Mouse (Mus musculus) lung, postnatal 0 days (tissue): ENCODE data around the gene Dclk3. TPM values are rescaled to one million over a fixed set of nuclear protein-coding genes. Genes with fewer than 3 reads are reported as not detected.

Experiments
- ATAC-seq: fragments of 200-750 bp; cut with Nextera tagmentation; 2 replicates; pipeline ENCODE4 v1.8.0; 2017; ENCODE audit warnings: moderate library complexity
- DNase-seq: peaks from one replicate; pipeline ENCODE4 v3.0.0-alpha.2; 2016; ENCODE audit warnings: low spot score
- H3K27ac ChIP-seq: fragments of 300-500 bp; sonication (generic); 2 replicates; pipeline ENCODE4 v1.5.1; 2014; ENCODE audit warnings: antibody characterized with exemption, mild to moderate bottlenecking, low read length, mixed read lengths
- H3K27me3 ChIP-seq: fragments of 300-500 bp; sonication (generic); replicated peaks from 2 replicates; pipeline ENCODE4 v1.6.1; 2014; ENCODE audit warnings: low read length, mixed read lengths; ENCODE audit not compliant: insufficient read depth
- H3K36me3 ChIP-seq: fragments of 300-500 bp; sonication (generic); 2 replicates; pipeline ENCODE4 v1.6.1; 2014; ENCODE audit warnings: low read length, mixed read lengths; ENCODE audit not compliant: insufficient read depth
- H3K4me1 ChIP-seq: fragments of 300-500 bp; sonication (generic); 2 replicates; pipeline ENCODE4 v1.6.1; 2014; ENCODE audit warnings: antibody characterized with exemption, low read depth, low read length, mixed read lengths; ENCODE audit not compliant: insufficient read depth
- H3K4me2 ChIP-seq: fragments of 300-500 bp; sonication (generic); replicated peaks from 2 replicates; pipeline ENCODE4 v1.6.1; 2014; ENCODE audit warnings: low read depth, mild to moderate bottlenecking, low read length, moderate library complexity, mixed read lengths
- H3K4me3 ChIP-seq: fragments of 300-500 bp; sonication (generic); 2 replicates; pipeline ENCODE4 v1.5.1; 2014; ENCODE audit warnings: low read depth, low read length
- H3K9ac ChIP-seq: fragments of 300-500 bp; sonication (generic); replicated peaks from 2 replicates; pipeline ENCODE4 v1.6.1; 2014; ENCODE audit warnings: low read depth, mild to moderate bottlenecking
- H3K9me3 ChIP-seq: fragments of 300-500 bp; sonication (generic); 2 replicates; pipeline ENCODE4 v1.6.1; 2016; ENCODE audit warnings: low read length, mixed read lengths
- CTCF ChIP-seq: IDR thresholded peaks from 2 replicates; pipeline ENCODE4 v1.5.1; 2016; ENCODE audit warnings: antibody characterized with exemption, mild to moderate bottlenecking
- EP300 ChIP-seq: IDR thresholded peaks from 2 replicates; pipeline ENCODE4 v1.6.1; 2016; ENCODE audit warnings: antibody characterized with exemption, mild to moderate bottlenecking, control low read depth
- WGBS: fragments of 180-500 bp; shearing (Covaris S2); extraction: QIAGEN DNeasy Blood & Tissue Kit; methylation state at CpG from one replicate; pipeline ENCODE4 v1.1.7; 2014; 5-methylcytosine and 5-hydroxymethylcytosine counted together
- polyA plus RNA-seq: library from polyadenylated mRNA; unstranded; fragments of >200 nt; fragmentation: Nextera tagmentation; extraction: Ambion mirVana; gene quantifications from 2 replicates; pipeline ENCODE4 v1.2.1, GENCODE M21; 2015

The Dclk3 gene
- polyA plus RNA-seq, 1 experiment from 2014 or later = 0.13 TPM

GRCm38 (mm10) chr9:111400089-111400488 is 38.8 kb upstream of the Dclk3 start:
- TF ChIP-seq CTCF (no peak), EP300 (no peak)
- no peak for DNase-seq
- H3K4me1 ChIP-seq = no peaks in the 10 kb centered on the region
- no peak overlapping the region for H3K9ac ChIP-seq
- H3K9me3 ChIP-seq = no peaks in the 10 kb centered on the region
- WGBS = 75% methylated on average over 4 of the region's 4 CpGs
- H3K4me3 ChIP-seq = no peak overlapping the region
- no peak overlapping the region for H3K4me2 ChIP-seq
- H3K27ac ChIP-seq = no peak overlapping the region
- H3K27me3 ChIP-seq = no peaks in the 10 kb centered on the region
- ATAC-seq = no peak
- H3K36me3 ChIP-seq = no peaks in the 10 kb centered on the region

- H3K36me3 ChIP-seq = no peaks in the 10 kb centered on the region
- DNase-seq (no peak), ATAC-seq (no peak)
- WGBS = 87% methylated on average over 4 of the region's 4 CpGs
- H3K27me3 ChIP-seq = no peaks in the 10 kb centered on the region
- no peak overlapping the region for H3K4me3 ChIP-seq
- no peak overlapping the region for H3K9ac ChIP-seq
- no peak overlapping the region for H3K4me2 ChIP-seq
- no peaks in the 10 kb centered on the region for H3K9me3 ChIP-seq
- H3K27ac ChIP-seq = no peak overlapping the region
- TF ChIP-seq EP300 (no peak), CTCF (no peak)
- no peaks in the 10 kb centered on the region for H3K4me1 ChIP-seq
Measured at GRCm38 (mm10) chr9:111403159-111403558, 35.7 kb upstream of the Dclk3 start.

GRCm38 (mm10) chr9:111404346-111405079 is 34.4 kb upstream of the Dclk3 start:
- Histone ChIP-seq H3K9me3 (no peaks in the 10 kb centered on the region), H3K4me3 (no peak overlapping the region), H3K9ac (no peak overlapping the region), H3K27ac (no peak overlapping the region), H3K27me3 (no peaks in the 10 kb centered on the region), H3K36me3 (no peaks in the 10 kb centered on the region), H3K4me1 (no peaks in the 10 kb centered on the region), H3K4me2 (no peak overlapping the region)
- DNase-seq (no peak), ATAC-seq (no peak)
- TF ChIP-seq CTCF (no peak), EP300 (no peak)
- WGBS = 77% methylated on average over 12 of the region's 12 CpGs

GRCm38 (mm10) chr9:111405080-111405428 is 33.8 kb upstream of the Dclk3 start:
- Histone ChIP-seq H3K4me1 (no peaks in the 10 kb centered on the region), H3K9me3 (no peaks in the 10 kb centered on the region), H3K27ac (no peak overlapping the region), H3K27me3 (no peaks in the 10 kb centered on the region), H3K9ac (no peak overlapping the region), H3K36me3 (no peaks in the 10 kb centered on the region), H3K4me3 (no peak overlapping the region), H3K4me2 (no peak overlapping the region)
- ATAC-seq (no peak), DNase-seq (no peak)
- WGBS = 82% methylated on average over 6 of the region's 6 CpGs
- TF ChIP-seq EP300 = no peak
- TF ChIP-seq CTCF = no peak

GRCm38 (mm10) chr9:111408012-111408411 is 30.9 kb upstream of the Dclk3 start:
- peak; percentile 51 for DNase-seq
- TF ChIP-seq CTCF (no peak), EP300 (no peak)
- no peak overlapping the region for H3K9ac ChIP-seq
- WGBS = 54% methylated on average over 6 of the region's 6 CpGs
- no peak overlapping the region for H3K4me3 ChIP-seq
- no peak overlapping the region for H3K4me2 ChIP-seq
- no peaks in the 10 kb centered on the region for H3K27me3 ChIP-seq
- H3K27ac ChIP-seq = no peak overlapping the region
- no peaks in the 10 kb centered on the region for H3K4me1 ChIP-seq
- no peaks in the 10 kb centered on the region for H3K9me3 ChIP-seq
- no peaks in the 10 kb centered on the region for H3K36me3 ChIP-seq
- peak; percentile 64 for ATAC-seq

GRCm38 (mm10) chr9:111408427-111408826 is 30.5 kb upstream of the Dclk3 start:
- no peaks in the 10 kb centered on the region for H3K27me3 ChIP-seq
- H3K27ac ChIP-seq = no peak overlapping the region
- no peak for DNase-seq
- H3K9me3 ChIP-seq = no peaks in the 10 kb centered on the region
- no peaks in the 10 kb centered on the region for H3K36me3 ChIP-seq
- no peak for TF ChIP-seq CTCF
- TF ChIP-seq EP300 = no peak
- no peaks in the 10 kb centered on the region for H3K4me1 ChIP-seq
- no peak overlapping the region for H3K9ac ChIP-seq
- ATAC-seq = no peak
- WGBS = 55% methylated on average over 10 of the region's 10 CpGs
- no peak overlapping the region for H3K4me2 ChIP-seq
- H3K4me3 ChIP-seq = no peak overlapping the region
